Mouse (Mus musculus): ENCODE measurements around the gene Olfr320. TPM values are rescaled to one million over a fixed set of nuclear protein-coding genes. Genes with fewer than 3 reads are reported as not detected.

Gene Olfr320
- polyA plus RNA-seq (2021) = not detected

- ATAC-seq = no peak
- no peaks in the 10 kb centered on the region for H3K27me3 ChIP-seq
- DNase-seq (ENCODE audit: low read depth, low spot score) = no peak
- ChIA-PET CTCF (no interaction called here), POLR2A (no interaction called here)
- TF ChIP-seq CTCF (IDR thresholded peaks at IDR 0.05) = no peak
- in situ Hi-C loops (cut with MboI; ENCODE audit: low pct_unique_long_range_greater_than_20kb) = no loop called here
These were observed at the start of gene Olfr320 for GRCm38 (mm10) chr11:58680799-58681198. TSS of gene Olfr320 (plus strand) at chr11:58681099.

GRCm38 (mm10) chr11:58634878-58635277, 46.0 kb upstream of the Olfr320 start:
- no peaks in the 10 kb centered on the region for H3K27me3 ChIP-seq
- ATAC-seq = no peak
- TF ChIP-seq CTCF (IDR thresholded peaks at IDR 0.05) = no peak
- POLR2A ChIA-PET = interaction anchor here (1.4 kb wide), 1 partner anchor 11 kb away, joined by 7 read pairs; no protein-coding TSS in a partner anchor
- CTCF ChIA-PET = interaction anchor here (1.2 to 2.3 kb wide), 4 partner anchors 10 to 333 kb away, joined by 3 to 7 read pairs (median 4); partner anchors contain the start of gene 2210407C18Rik
- in situ Hi-C loops (cut with MboI; ENCODE audit: low pct_unique_long_range_greater_than_20kb) = loop anchor here (5.0 to 25.0 kb wide), 2 partner anchors 233 to 673 kb away; no protein-coding TSS in a partner anchor
- DNase-seq (ENCODE audit: low read depth, low spot score) = no peak

- ATAC-seq (peak; percentile 52), DNase-seq (ENCODE audit: low read depth, low spot score) (no peak)
- ChIA-PET CTCF (interaction anchor here (1.2 to 2.3 kb wide), 3 partner anchors 8 to 49 kb away, joined by 5 to 7 read pairs (median 5); partner anchors contain the start of gene 2210407C18Rik), POLR2A (interaction anchor here (1.4 kb wide), 1 partner anchor 13 kb away, joined by 7 read pairs; no protein-coding TSS in a partner anchor)
- peak; percentile 39 for TF ChIP-seq CTCF (IDR thresholded peaks at IDR 0.05)
- no peaks in the 10 kb centered on the region for H3K27me3 ChIP-seq
- in situ Hi-C loops (cut with MboI; ENCODE audit: low pct_unique_long_range_greater_than_20kb) = loop anchor here (25.0 kb wide), 1 partner anchor 674 kb away; no protein-coding TSS in a partner anchor
These were observed 44.4 kb upstream of the Olfr320 start for GRCm38 (mm10) chr11:58636376-58636977.

GRCm38 (mm10) chr11:58638176-58638701, 42.7 kb upstream of the Olfr320 start:
- ChIA-PET POLR2A (no interaction called here), CTCF (interaction anchor here (1.0 to 1.4 kb wide), 3 partner anchors 15 to 337 kb away, joined by 3 to 4 read pairs (median 3); no protein-coding TSS in a partner anchor)
- H3K27me3 ChIP-seq = no peaks in the 10 kb centered on the region
- no peak for DNase-seq (ENCODE audit: low read depth, low spot score)
- no peak for ATAC-seq
- in situ Hi-C loops (cut with MboI; ENCODE audit: low pct_unique_long_range_greater_than_20kb) = loop anchor here (25.0 kb wide), 1 partner anchor 676 kb away; no protein-coding TSS in a partner anchor
- TF ChIP-seq CTCF (IDR thresholded peaks at IDR 0.05) = no peak

GRCm38 (mm10) chr11:58640272-58640867, 40.5 kb upstream of the Olfr320 start, which contains the start of gene Trim58:
TSS of gene Trim58 (plus strand) at chr11:58640465.
- no peak for ATAC-seq
- no peak for DNase-seq (ENCODE audit: low read depth, low spot score)
- POLR2A ChIA-PET = no interaction called here
- peaks cover under 1% of the 10 kb centered on the region for H3K27me3 ChIP-seq
- in situ Hi-C loops (cut with MboI; ENCODE audit: low pct_unique_long_range_greater_than_20kb) = loop anchor here (25.0 kb wide), 1 partner anchor 678 kb away; no protein-coding TSS in a partner anchor
- CTCF ChIA-PET = no interaction called here
- TF ChIP-seq CTCF (IDR thresholded peaks at IDR 0.05) = no peak

GRCm38 (mm10) chr11:58641057-58641456, 39.8 kb upstream of the Olfr320 start:
- TF ChIP-seq CTCF (IDR thresholded peaks at IDR 0.05) = no peak
- ChIA-PET CTCF (no interaction called here), POLR2A (no interaction called here)
- in situ Hi-C loops (cut with MboI; ENCODE audit: low pct_unique_long_range_greater_than_20kb) = loop anchor here (25.0 kb wide), 1 partner anchor 679 kb away; no protein-coding TSS in a partner anchor
- peaks cover 6% of the 10 kb centered on the region for H3K27me3 ChIP-seq
- DNase-seq (ENCODE audit: low read depth, low spot score) (no peak), ATAC-seq (no peak)

GRCm38 (mm10) chr11:58641638-58642358, 39.1 kb upstream of the Olfr320 start:
- ChIA-PET CTCF (no interaction called here), POLR2A (interaction anchor here (0.6 kb wide), 1 partner anchor 78 kb away, joined by 4 read pairs; no protein-coding TSS in a partner anchor)
- DNase-seq (ENCODE audit: low read depth, low spot score) (no peak), ATAC-seq (no peak)
- H3K27me3 ChIP-seq = peaks cover 6% of the 10 kb centered on the region
- in situ Hi-C loops (cut with MboI; ENCODE audit: low pct_unique_long_range_greater_than_20kb) = loop anchor here (25.0 kb wide), 1 partner anchor 679 kb away; no protein-coding TSS in a partner anchor
- no peak for TF ChIP-seq CTCF (IDR thresholded peaks at IDR 0.05)

- in situ Hi-C loops (cut with MboI; ENCODE audit: low pct_unique_long_range_greater_than_20kb) = loop anchor here (25.0 kb wide), 1 partner anchor 681 kb away; no protein-coding TSS in a partner anchor
- ATAC-seq (no peak), DNase-seq (ENCODE audit: low read depth, low spot score) (no peak)
- ChIA-PET POLR2A (no interaction called here), CTCF (no interaction called here)
- peak; percentile 54 for TF ChIP-seq CTCF (IDR thresholded peaks at IDR 0.05)
- peaks cover 6% of the 10 kb centered on the region for H3K27me3 ChIP-seq
These were observed 37.5 kb upstream of the Olfr320 start for GRCm38 (mm10) chr11:58643350-58643749.

- no peak for DNase-seq (ENCODE audit: low read depth, low spot score)
- in situ Hi-C loops (cut with MboI; ENCODE audit: low pct_unique_long_range_greater_than_20kb) = no loop called here
- ChIA-PET POLR2A (no interaction called here), CTCF (no interaction called here)
- no peaks in the 10 kb centered on the region for H3K27me3 ChIP-seq
- no peak for ATAC-seq
- TF ChIP-seq CTCF (IDR thresholded peaks at IDR 0.05) = no peak
These were observed 25.7 kb upstream of the Olfr320 start for GRCm38 (mm10) chr11:58655151-58655550.

- in situ Hi-C loops (cut with MboI; ENCODE audit: low pct_unique_long_range_greater_than_20kb) = no loop called here
- ATAC-seq (no peak), DNase-seq (ENCODE audit: low read depth, low spot score) (no peak)
- no peak for TF ChIP-seq CTCF (IDR thresholded peaks at IDR 0.05)
- peaks cover 7% of the 10 kb centered on the region for H3K27me3 ChIP-seq
- ChIA-PET POLR2A (no interaction called here), CTCF (no interaction called here)
These were observed 22.3 kb upstream of the Olfr320 start, which contains the start of gene Olfr322 for GRCm38 (mm10) chr11:58658596-58658995. TSS of gene Olfr322 (plus strand) at chr11:58658782.
